Mouse (Mus musculus) ES-E14 (cell line): ENCODE data around the gene Abca13. TPM values are rescaled to one million over a fixed set of nuclear protein-coding genes. Genes with fewer than 3 reads are reported as not detected.
A peak's percentile ranks its signal among the peaks of the same experiment; 100 is the strongest.

Experiments
- DNase-seq: peaks from one replicate; pipeline ENCODE4 v3.0.0-alpha.2; 2013; ENCODE audit warnings: low read depth, low spot score
- H3K27ac ChIP-seq: 2 replicates; pipeline ENCODE4 v1.5.1; 2012; ENCODE audit warnings: low read depth, mild to moderate bottlenecking, low read length, moderate library complexity, mixed read lengths; ENCODE audit not compliant: poor library complexity, insufficient read depth, severe bottlenecking
- H3K36me3 ChIP-seq: 2 replicates; pipeline ENCODE4 v1.6.1; 2012; ENCODE audit warnings: mild to moderate bottlenecking, low read length, moderate library complexity, mixed read lengths; ENCODE audit not compliant: control insufficient read depth, poor library complexity, insufficient read depth, severe bottlenecking
- H3K4me1 ChIP-seq, 2 experiments: fragments of 150-350 bp in 1 of 2; sonication (generic) in 1 of 2; 2 replicates each; pipeline ENCODE4 v1.6.1; 2012; ENCODE audit warnings: low read length in 2 of 2, mild to moderate bottlenecking in 1 of 2, mixed read lengths in 1 of 2; ENCODE audit not compliant: control insufficient read depth in 2 of 2, insufficient read depth in 2 of 2, poor library complexity in 1 of 2
- H3K4me3 ChIP-seq, 2 experiments: fragments of 150-350 bp in 1 of 2; sonication (generic) in 1 of 2; 2 replicates each; pipeline ENCODE4 v1.5.1; 2012; ENCODE audit warnings: low read length in 2 of 2, low read depth in 1 of 2, mild to moderate bottlenecking in 1 of 2, mixed read lengths in 1 of 2; ENCODE audit not compliant: insufficient read depth in 1 of 2, poor library complexity in 1 of 2, severe bottlenecking in 1 of 2
- H3K9ac ChIP-seq: 2 replicates; pipeline ENCODE4 v1.6.1; 2012; ENCODE audit warnings: low read depth, mild to moderate bottlenecking, low read length, mixed read lengths; ENCODE audit not compliant: poor library complexity, insufficient read depth, severe bottlenecking
- H3K9me3 ChIP-seq: fragments of 150-350 bp; sonication (generic); 2 replicates; pipeline ENCODE4 v1.6.1; 2012; ENCODE audit warnings: low read depth, mild to moderate bottlenecking, low read length; ENCODE audit not compliant: control insufficient read depth, insufficient read depth
- CHD2 ChIP-seq: IDR thresholded peaks from 2 replicates; pipeline ENCODE4 v1.6.1; 2014; ENCODE audit warnings: mild to moderate bottlenecking, low read depth, low read length, inconsistent platforms
- HCFC1 ChIP-seq: IDR thresholded peaks from 2 replicates; pipeline ENCODE4 v1.6.1; 2012; ENCODE audit warnings: low read length, inconsistent platforms, borderline replicate concordance; ENCODE audit not compliant: insufficient read depth
- MAFK ChIP-seq: IDR thresholded peaks from 2 replicates; pipeline ENCODE4 v1.6.1; 2014; ENCODE audit warnings: mild to moderate bottlenecking, low read depth, low read length, inconsistent platforms; ENCODE audit not compliant: insufficient read depth
- ZC3H11A ChIP-seq: IDR thresholded peaks from 2 replicates; pipeline ENCODE4 v1.6.1; 2012; ENCODE audit warnings: low read depth, mild to moderate bottlenecking, inconsistent platforms, low read length, borderline replicate concordance
- ZNF384 ChIP-seq: IDR thresholded peaks from 2 replicates; pipeline ENCODE4 v1.6.1; 2012; ENCODE audit warnings: low read depth, low read length, inconsistent platforms
- in situ Hi-C, 2 experiments: fragments of 600-800 bp; cut with MboI; formaldehyde crosslinking; loops; one replicate each; pipeline ENCODE4 v1.15.1; 2025; ENCODE audit warnings: low sequenced_read_pairs in 2 of 2, inconsistent platforms in 1 of 2; ENCODE audit not compliant: unreplicated experiment in 2 of 2
- total RNA-seq: library from RNA; depleted of rRNA; stranded (reverse); fragments of 300-350 nt; gene quantifications from 2 replicates; pipeline ENCODE4 v1.2.3, GENCODE M21; 2012

Gene Abca13
- total RNA-seq, 1 experiment, result 0.62 TPM

- no peak overlapping the region for H3K4me3 ChIP-seq
- no peak overlapping the region for H3K9ac ChIP-seq
- in situ Hi-C loops, result no loop called here
- H3K27ac ChIP-seq, result no peak overlapping the region
- no peak for DNase-seq
- H3K9me3 ChIP-seq, result no peaks in the 10 kb centered on the region
- no peaks in the 10 kb centered on the region for H3K36me3 ChIP-seq
- no peak for TF ChIP-seq MAFK
- TF ChIP-seq ZC3H11A, result no peak
- TF ChIP-seq CHD2, result no peak
- TF ChIP-seq ZNF384, result no peak
- no peaks in the 10 kb centered on the region for H3K4me1 ChIP-seq
These were observed 368.3 kb downstream of the Abca13 start for GRCm38 (mm10) chr11:9560026-9560425.

- in situ Hi-C loops, result no loop called here
- TF ChIP-seq CHD2, result no peak
- Histone ChIP-seq H3K9ac (no peak overlapping the region), H3K4me1 (no peaks in the 10 kb centered on the region), H3K9me3 (no peaks in the 10 kb centered on the region), H3K36me3 (no peaks in the 10 kb centered on the region), H3K27ac (no peak overlapping the region), H3K4me3 (no peak overlapping the region)
- no peak for DNase-seq
These were observed 376.6 kb downstream of the Abca13 start for GRCm38 (mm10) chr11:9568302-9568701.

- in situ Hi-C loops, result no loop called here
- no peak overlapping the region for H3K27ac ChIP-seq
These were observed 378.6 kb downstream of the Abca13 start for GRCm38 (mm10) chr11:9570319-9570718.

GRCm38 (mm10) chr11:9574894-9575293 lies 383.2 kb downstream of the Abca13 start:
- in situ Hi-C loops, result no loop called here
- no peak overlapping the region for H3K4me3 ChIP-seq
- H3K36me3 ChIP-seq, result no peaks in the 10 kb centered on the region
- H3K9me3 ChIP-seq, result no peaks in the 10 kb centered on the region
- H3K9ac ChIP-seq, result no peak overlapping the region
- H3K27ac ChIP-seq, result no peak overlapping the region
- H3K4me1 ChIP-seq, result no peaks in the 10 kb centered on the region
- no peak for DNase-seq
- TF ChIP-seq ZNF384 (no peak), CHD2 (no peak), MAFK (no peak), ZC3H11A (no peak), HCFC1 (no peak)

More at GRCm38 (mm10) chr11:9570319-9570718, 378.6 kb downstream of the Abca13 start:
- no peak for TF ChIP-seq CHD2
- TF ChIP-seq HCFC1, result no peak
- peak; percentile 59 for TF ChIP-seq MAFK
- no peak for TF ChIP-seq ZC3H11A
- no peak overlapping the region for H3K4me3 ChIP-seq
- H3K4me1 ChIP-seq, result no peaks in the 10 kb centered on the region
- no peaks in the 10 kb centered on the region for H3K36me3 ChIP-seq
- peak; percentile 3 for DNase-seq
- no peaks in the 10 kb centered on the region for H3K9me3 ChIP-seq
- no peak overlapping the region for H3K9ac ChIP-seq

- H3K27ac ChIP-seq, result no peak overlapping the region
- H3K36me3 ChIP-seq, result no peaks in the 10 kb centered on the region
- TF ChIP-seq HCFC1 (no peak), CHD2 (no peak), ZNF384 (no peak), ZC3H11A (no peak), MAFK (no peak)
- no peaks in the 10 kb centered on the region for H3K9me3 ChIP-seq
- in situ Hi-C loops, result no loop called here
- H3K4me3 ChIP-seq, result no peak overlapping the region
- H3K4me1 ChIP-seq, result no peaks in the 10 kb centered on the region
- DNase-seq, result no peak
- H3K9ac ChIP-seq, result no peak overlapping the region
These were observed 400.1 kb downstream of the Abca13 start for GRCm38 (mm10) chr11:9591757-9592316.
